Comparison of ENCODE assay signal across 17 mouse cellular contexts in genomic region chr5:126281782-126282181, GRCm38 (mm10).
DNase-seq lines count a peak whose midpoint lies in the region; ATAC-seq and TF ChIP-seq lines count a peak whose summit lies in the region.
"Had no signal": no experiment of that assay in that cellular context is flagged by ENCODE, and none has a peak within 500 bp of the region (broad histone marks: within the 10 kb centered on the region; RNA-seq: fewer than 3 reads in every experiment).

No protein-coding gene starts in this region.

- no peak overlapping the region for H3K9ac ChIP-seq in intestine, embryonic 14.5 days (ENCODE audit: low read length)
- no peak overlapping the region for H3K9ac ChIP-seq in intestine, embryonic 16.5 days (ENCODE audit: low read depth, low read length)
- no peak overlapping the region for H3K9ac ChIP-seq in embryonic facial prominence, embryonic 14.5 days (ENCODE audit: low read depth, low read length)
- H3K9ac ChIP-seq: lung, embryonic 14.5 days; stomach, embryonic 15.5 days had no signal

- no peaks in the 10 kb centered on the region for H3K36me3 ChIP-seq in intestine, embryonic 14.5 days (ENCODE audit: control insufficient read depth, insufficient read depth, low read length)
- no peaks in the 10 kb centered on the region for H3K36me3 ChIP-seq in intestine, embryonic 16.5 days (ENCODE audit: control insufficient read depth, insufficient read depth, low read length)
- no peaks in the 10 kb centered on the region for H3K36me3 ChIP-seq in embryonic facial prominence, embryonic 14.5 days (ENCODE audit: control insufficient read depth, insufficient read depth, low read length)
- H3K36me3 ChIP-seq: G1E; stomach, embryonic 15.5 days had no signal

- no peak for TF ChIP-seq POLR2A in brain, embryonic 14.5 days (IDR thresholded peaks at IDR 0.05; ENCODE audit: borderline replicate concordance, extremely low read depth, insufficient read depth, insufficient read length, poor library complexity, severe bottlenecking)
- TF ChIP-seq POLR2A in cerebellum, adult 2 months (IDR thresholded peaks at IDR 0.05; ENCODE audit: borderline replicate concordance, insufficient read depth, low read length): no peak

- H3K27ac ChIP-seq in intestine, embryonic 14.5 days (ENCODE audit: low read depth): no peak overlapping the region
- H3K27ac ChIP-seq in intestine, embryonic 16.5 days (ENCODE audit: low read length): no peak overlapping the region
- H3K27ac ChIP-seq in embryonic facial prominence, embryonic 14.5 days (replicated peaks; ENCODE audit: low read depth, low read length): no peak overlapping the region
- no peak overlapping the region for H3K27ac ChIP-seq in cerebellum, adult 2 months (ENCODE audit: insufficient read depth, low read length)
- H3K27ac ChIP-seq: stomach, embryonic 15.5 days had no signal

- DNase-seq in intestine, embryonic 14.5 days (ENCODE audit: low spot score): peak; percentile 53
- DNase-seq in brain, embryonic 14.5 days (ENCODE audit: low read depth): peak; percentile 27
- DNase-seq in embryonic facial prominence, embryonic 14.5 days (ENCODE audit: low spot score): peak; percentile 11
- peak; percentile 14 for DNase-seq in neural tube, embryonic 10.5 days (ENCODE audit: extremely low spot score, low spot score)
- no peak for DNase-seq in cerebellum, adult 2 months
- DNase-seq in frontal cortex, postnatal 25 days (ENCODE audit: low spot score in 2 of 2): no peak
- DNase-seq in lung, postnatal 36 days: no peak
- DNase-seq: adrenal gland, postnatal 25 days; cerebellum, adult 9-11 months; lung, embryonic 14.5 days; spleen, adult 18-20 months had no signal

- no peak for TF ChIP-seq CTCF in brain, embryonic 14.5 days (IDR thresholded peaks at IDR 0.05; ENCODE audit: borderline replicate concordance, extremely low read depth, insufficient read depth, insufficient read length)
- no peak for TF ChIP-seq CTCF in cerebellum, adult 2 months (IDR thresholded peaks at IDR 0.05; ENCODE audit: borderline replicate concordance, insufficient read depth, low read depth, low read length)

- H3K9me3 ChIP-seq in intestine, embryonic 14.5 days (ENCODE audit: control insufficient read depth, low read length): no peaks in the 10 kb centered on the region
- H3K9me3 ChIP-seq in intestine, embryonic 16.5 days (ENCODE audit: control insufficient read depth, low read length): no peaks in the 10 kb centered on the region
- no peaks in the 10 kb centered on the region for H3K9me3 ChIP-seq in embryonic facial prominence, embryonic 14.5 days (ENCODE audit: control insufficient read depth, low read length)
- H3K9me3 ChIP-seq: stomach, embryonic 15.5 days had no signal

- no peak for ATAC-seq in intestine, embryonic 14.5 days (replicated peaks; ENCODE audit: low FRiP score, low TSS enrichment, low read depth)
- ATAC-seq in intestine, embryonic 16.5 days: no peak
- no peak for ATAC-seq in embryonic facial prominence, embryonic 14.5 days (ENCODE audit: low read depth)
- ATAC-seq: hindbrain, embryonic 16.5 days had no signal

- no peaks in the 10 kb centered on the region for H3K27me3 ChIP-seq in intestine, embryonic 14.5 days (replicated peaks; ENCODE audit: control insufficient read depth, insufficient read depth, low read length)
- 0 out of 2 replicates have a peak, but pooled peaks cover 3% of the 10 kb centered on the region for H3K27me3 ChIP-seq in intestine, embryonic 16.5 days (replicated peaks; ENCODE audit: control insufficient read depth, insufficient read depth, low read length)
- H3K27me3 ChIP-seq in embryonic facial prominence, embryonic 14.5 days (replicated peaks; ENCODE audit: control insufficient read depth, insufficient read depth, low read length): no peaks in the 10 kb centered on the region
- no peaks in the 10 kb centered on the region; the same call in 1 of the 2 replicates for H3K27me3 ChIP-seq in cerebellum, adult 2 months (ENCODE audit: control insufficient read depth, insufficient read depth, low read length)
- H3K27me3 ChIP-seq: megakaryocyte, embryonic 14.5 days; stomach, embryonic 15.5 days had no signal

- H3K4me1 ChIP-seq in intestine, embryonic 14.5 days (replicated peaks; ENCODE audit: control insufficient read depth, insufficient read depth, low read length): no peaks in the 10 kb centered on the region
- H3K4me1 ChIP-seq in intestine, embryonic 16.5 days (ENCODE audit: control insufficient read depth, insufficient read depth, low read length): no peaks in the 10 kb centered on the region
- H3K4me1 ChIP-seq in embryonic facial prominence, embryonic 14.5 days (ENCODE audit: control insufficient read depth, insufficient read depth, low read length): no peaks in the 10 kb centered on the region
- H3K4me1 ChIP-seq in cerebellum, adult 2 months (ENCODE audit: control insufficient read depth, insufficient read depth, low read length): no peaks in the 10 kb centered on the region
- H3K4me1 ChIP-seq: megakaryocyte, embryonic 14.5 days; stomach, embryonic 15.5 days had no signal

- no peak overlapping the region for H3K4me2 ChIP-seq in intestine, embryonic 14.5 days (ENCODE audit: low read length)
- H3K4me2 ChIP-seq in intestine, embryonic 16.5 days (ENCODE audit: low read depth, low read length): no peak overlapping the region
- no peak overlapping the region for H3K4me2 ChIP-seq in embryonic facial prominence, embryonic 14.5 days (ENCODE audit: low read depth, low read length)
- H3K4me2 ChIP-seq: liver, embryonic 11.5 days; lung, embryonic 14.5 days; stomach, embryonic 15.5 days had no signal

- 4% methylated on average over 7 of the region's 7 CpGs for WGBS in intestine, embryonic 14.5 days
- 7% methylated on average over 7 of the region's 7 CpGs for WGBS in intestine, embryonic 16.5 days
- WGBS in embryonic facial prominence, embryonic 14.5 days: 5% methylated on average over 7 of the region's 7 CpGs
- WGBS in cerebellum, adult 2 months: 9% methylated on average over 7 of the region's 7 CpGs

- H3K4me3 ChIP-seq in intestine, embryonic 14.5 days (ENCODE audit: low read depth, low read length): no peak overlapping the region
- H3K4me3 ChIP-seq in intestine, embryonic 16.5 days (ENCODE audit: low read length): no peak overlapping the region
- H3K4me3 ChIP-seq in embryonic facial prominence, embryonic 14.5 days (ENCODE audit: low read depth, low read length): no peak overlapping the region
- no peak overlapping the region for H3K4me3 ChIP-seq in cerebellum, adult 2 months (replicated peaks; ENCODE audit: insufficient read depth, low read depth, low read length)
- H3K4me3 ChIP-seq: megakaryocyte, embryonic 14.5 days; stomach, embryonic 15.5 days had no signal

Comparison
In these comparisons a context has a peak if more than half of its experiments do, and no peak if none do; other contexts are left out.
1. DNase-seq: peak in intestine, embryonic 14.5 days (single experiment), brain, embryonic 14.5 days (single experiment), embryonic facial prominence, embryonic 14.5 days (single experiment) and neural tube, embryonic 10.5 days (single experiment); none in cerebellum, adult 2 months (0 of 2), frontal cortex, postnatal 25 days (0 of 2) and lung, postnatal 36 days (single experiment).